Mouse (Mus musculus) midbrain, postnatal 0 days (tissue): ENCODE measurements around the gene Rora. TPM values are rescaled to one million over a fixed set of nuclear protein-coding genes. Genes with fewer than 3 reads are reported as not detected.
A peak's percentile ranks its signal among the peaks of the same experiment; 100 is the strongest.

ENCODE experiments used
- ATAC-seq: fragments of 200-750 bp; cut with Nextera tagmentation; 2 replicates; pipeline ENCODE4 v1.8.0; 2017; ENCODE audit warnings: moderate number of reproducible peaks, mild to moderate bottlenecking, moderate TSS enrichment, moderate library complexity; ENCODE audit not compliant: low FRiP score
- DNase-seq: peaks from one replicate; pipeline ENCODE4 v3.0.0-alpha.2; 2015; ENCODE audit warnings: low spot score
- H3K27ac ChIP-seq: fragments of 300-500 bp; sonication (generic); 2 replicates; pipeline ENCODE4 v1.5.1; 2014; ENCODE audit warnings: low read depth, mild to moderate bottlenecking, low read length, mixed read lengths
- H3K27me3 ChIP-seq: fragments of 300-500 bp; sonication (generic); 2 replicates; pipeline ENCODE4 v1.6.1; 2014; ENCODE audit warnings: low read length, control low read depth, mixed read lengths; ENCODE audit not compliant: insufficient read depth
- H3K36me3 ChIP-seq: fragments of 300-500 bp; sonication (generic); 2 replicates; pipeline ENCODE4 v1.6.1; 2014; ENCODE audit warnings: low read length, control low read depth, mixed read lengths; ENCODE audit not compliant: insufficient read depth
- H3K4me1 ChIP-seq: fragments of 300-500 bp; sonication (generic); 2 replicates; pipeline ENCODE4 v1.6.1; 2014; ENCODE audit warnings: mild to moderate bottlenecking, control low read depth, antibody characterized with exemption, low read length, mixed read lengths; ENCODE audit not compliant: insufficient read depth
- H3K4me2 ChIP-seq: fragments of 300-500 bp; sonication (generic); 2 replicates; pipeline ENCODE4 v1.6.1; 2014; ENCODE audit warnings: low read depth, mild to moderate bottlenecking, low read length, mixed read lengths; ENCODE audit not compliant: poor library complexity, severe bottlenecking
- H3K4me3 ChIP-seq: fragments of 300-500 bp; sonication (generic); 2 replicates; pipeline ENCODE4 v1.5.1; 2014; ENCODE audit warnings: low read depth, mild to moderate bottlenecking, low read length, moderate library complexity
- H3K9ac ChIP-seq: fragments of 300-500 bp; sonication (generic); replicated peaks from 2 replicates; pipeline ENCODE4 v1.6.1; 2014; ENCODE audit warnings: mild to moderate bottlenecking, low read length, moderate library complexity, mixed read lengths; ENCODE audit not compliant: poor library complexity, severe bottlenecking
- H3K9me3 ChIP-seq: fragments of 300-500 bp; sonication (generic); 2 replicates; pipeline ENCODE4 v1.6.1; 2016; ENCODE audit warnings: low read length, control low read depth
- CTCF ChIP-seq: IDR thresholded peaks from 2 replicates; pipeline ENCODE4 v1.5.1; 2016; ENCODE audit warnings: antibody characterized with exemption, mild to moderate bottlenecking
- WGBS: fragments of 180-500 bp; shearing (Covaris S2); extraction: QIAGEN DNeasy Blood & Tissue Kit; methylation state at CpG from one replicate; pipeline ENCODE4 v1.1.7; 2014; 5-methylcytosine and 5-hydroxymethylcytosine counted together
- polyA plus RNA-seq: library from polyadenylated mRNA; unstranded; fragments of >200 nt; fragmentation: Nextera tagmentation; extraction: Ambion mirVana; gene quantifications from 2 replicates; pipeline ENCODE4 v1.2.1, GENCODE M21; 2015
- total RNA-seq: library from RNA; depleted of rRNA; stranded (reverse); fragments of >200 nt; gene quantifications from 2 replicates; pipeline ENCODE4 v1.2.3, GENCODE M21; 2014

The Rora gene
- total and polyA plus RNA-seq, 2 experiments from 2014 or later, result 28.2 to 49.6 TPM

GRCm38 (mm10) chr9:68956938-68957573 lies 303.5 kb downstream of the Rora start:
- Histone ChIP-seq H3K27ac (no peak overlapping the region), H3K4me3 (no peak overlapping the region), H3K27me3 (no peaks in the 10 kb centered on the region), H3K9ac (no peak overlapping the region), H3K9me3 (no peaks in the 10 kb centered on the region), H3K36me3 (no peaks in the 10 kb centered on the region), H3K4me1 (no peaks in the 10 kb centered on the region), H3K4me2 (no peak overlapping the region)
- DNase-seq (peak; percentile 77), ATAC-seq (no peak)
- TF ChIP-seq CTCF, result peak; percentile 74
- WGBS, result 62% methylated on average over 5 of the region's 5 CpGs

DNA sequence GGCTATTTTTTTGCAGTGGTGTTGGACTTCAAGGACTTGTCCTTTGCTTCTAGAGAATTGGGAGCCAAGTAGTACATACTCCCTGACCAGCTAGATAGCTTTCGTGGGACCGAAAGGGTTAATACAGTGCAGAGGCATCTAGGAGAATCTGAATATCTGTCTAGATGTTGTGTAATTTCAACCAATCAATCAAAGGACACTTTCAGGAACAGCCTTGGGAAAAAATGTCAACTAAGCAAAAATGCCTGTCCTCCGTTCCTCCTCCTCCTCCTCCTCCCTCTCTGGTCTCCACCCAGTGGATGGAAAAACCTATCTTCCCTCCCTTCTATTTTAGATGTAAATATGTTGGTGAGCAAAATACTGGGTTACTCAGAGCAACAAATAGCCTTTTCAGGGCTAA lies 304.2 kb downstream of the Rora start:
- H3K9ac ChIP-seq, result no peak overlapping the region
- ATAC-seq (no peak), DNase-seq (no peak)
- no peaks in the 10 kb centered on the region for H3K27me3 ChIP-seq
- H3K9me3 ChIP-seq, result no peaks in the 10 kb centered on the region
- 92% methylated on average over 3 of the region's 3 CpGs for WGBS
- H3K36me3 ChIP-seq, result no peaks in the 10 kb centered on the region
- TF ChIP-seq CTCF, result no peak
- no peaks in the 10 kb centered on the region for H3K4me1 ChIP-seq
- no peak overlapping the region for H3K27ac ChIP-seq
- H3K4me2 ChIP-seq, result no peak overlapping the region
- no peak overlapping the region for H3K4me3 ChIP-seq

DNA sequence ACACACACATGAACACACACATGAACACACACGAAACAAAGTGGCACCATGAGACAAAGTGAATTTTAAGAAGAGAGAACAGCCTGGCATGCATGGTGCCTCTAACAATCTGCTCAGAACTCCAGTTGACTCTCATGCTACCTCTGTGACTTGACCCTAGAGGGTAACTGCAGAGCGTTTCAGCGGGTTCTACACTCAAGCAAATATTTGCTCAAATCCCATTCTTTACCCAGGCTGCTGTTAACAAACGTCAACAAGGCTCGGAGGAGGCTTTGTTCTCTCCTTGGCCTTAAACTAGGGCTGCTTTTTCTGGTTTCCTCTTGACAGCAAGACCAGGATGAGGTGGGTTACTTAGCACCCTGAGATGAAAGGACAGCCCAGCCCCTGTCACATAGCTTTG lies 305.3 kb downstream of the Rora start:
- no peak for ATAC-seq
- WGBS, result 66% methylated on average over 5 of the region's 5 CpGs
- H3K4me3 ChIP-seq, result no peak overlapping the region

DNA sequence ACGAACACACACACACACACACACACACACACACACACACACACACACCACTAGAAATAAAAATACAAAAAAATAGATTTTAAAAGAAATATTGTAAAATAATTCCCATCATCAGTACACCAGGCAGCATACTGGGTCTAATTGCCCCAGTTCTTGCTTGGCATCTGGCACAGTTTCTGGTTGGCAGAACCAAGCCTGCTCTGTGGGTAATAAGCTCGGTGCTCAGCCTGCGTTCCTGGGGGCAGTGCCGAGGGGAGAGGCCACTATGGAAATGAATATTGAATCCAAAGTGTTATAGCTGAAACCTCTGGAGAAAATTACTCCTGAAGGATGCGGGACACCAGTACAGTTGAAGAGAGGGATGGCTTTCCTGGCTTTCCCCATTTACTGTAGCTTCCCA lies 310.3 kb downstream of the Rora start:
- Histone ChIP-seq H3K27me3 (no peaks in the 10 kb centered on the region), H3K4me3 (no peak overlapping the region), H3K9me3 (no peaks in the 10 kb centered on the region), H3K36me3 (no peaks in the 10 kb centered on the region), H3K4me2 (no peak overlapping the region), H3K9ac (no peak overlapping the region), H3K27ac (no peak overlapping the region), H3K4me1 (no peaks in the 10 kb centered on the region)
- ATAC-seq (no peak), DNase-seq (no peak)
- 71% methylated on average over 5 of the region's 5 CpGs for WGBS
- TF ChIP-seq CTCF, result no peak

More for the DNA sequence above, 305.3 kb downstream of the Rora start:
- DNase-seq, result no peak
- Histone ChIP-seq H3K4me1 (no peaks in the 10 kb centered on the region), H3K4me2 (no peak overlapping the region), H3K36me3 (no peaks in the 10 kb centered on the region), H3K27ac (no peak overlapping the region), H3K9me3 (no peaks in the 10 kb centered on the region), H3K9ac (no peak overlapping the region), H3K27me3 (no peaks in the 10 kb centered on the region)
- TF ChIP-seq CTCF, result no peak

DNA sequence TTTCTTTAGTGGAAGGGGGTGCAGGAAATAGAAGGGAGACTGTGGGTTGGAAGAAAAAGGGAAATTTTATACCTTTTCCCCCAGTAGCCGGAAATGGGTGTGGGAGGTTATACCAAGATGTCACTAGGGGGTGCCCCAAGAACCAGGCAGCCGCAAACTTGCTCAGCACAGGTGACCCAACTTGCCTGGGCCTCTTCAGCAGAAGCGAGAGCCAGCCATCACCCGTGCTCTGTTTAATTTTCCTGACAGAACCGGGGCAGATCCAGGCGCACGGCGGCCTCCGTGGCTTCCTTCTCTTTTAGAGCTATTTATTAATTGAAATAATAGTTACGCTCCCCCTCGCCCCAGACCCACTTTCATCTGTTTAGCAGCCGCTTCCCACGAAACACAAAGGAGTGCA lies 313.0 kb downstream of the Rora start:
- Histone ChIP-seq H3K36me3 (no peaks in the 10 kb centered on the region), H3K27me3 (no peaks in the 10 kb centered on the region), H3K4me2 (no peak overlapping the region), H3K27ac (no peak overlapping the region), H3K4me3 (no peak overlapping the region), H3K9me3 (no peaks in the 10 kb centered on the region), H3K4me1 (no peaks in the 10 kb centered on the region), H3K9ac (no peak overlapping the region)
- 36% methylated on average over 13 of the region's 13 CpGs for WGBS
- ATAC-seq, result no peak
- DNase-seq, result peak; percentile 8
- TF ChIP-seq CTCF, result peak; percentile 42

DNA sequence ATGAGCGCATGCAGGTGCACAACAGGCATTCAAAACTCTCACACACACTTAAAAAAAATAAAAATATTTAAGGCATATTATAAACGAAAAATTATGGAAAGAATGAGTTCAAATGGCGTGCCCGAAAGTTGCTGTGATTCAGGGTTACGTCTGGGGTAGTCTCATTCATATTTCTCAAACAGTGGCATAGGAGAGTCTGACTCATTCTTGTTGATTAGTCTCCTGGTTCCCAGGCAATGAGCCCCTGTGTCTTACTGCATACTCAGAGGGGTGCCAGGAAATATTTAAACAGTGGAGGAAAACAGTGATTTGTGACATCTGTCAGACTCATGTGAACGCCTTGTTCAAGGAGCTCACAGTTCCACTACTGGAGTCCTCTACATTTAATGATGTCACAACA lies 316.5 kb downstream of the Rora start:
- no peaks in the 10 kb centered on the region for H3K27me3 ChIP-seq
- no peak for TF ChIP-seq CTCF

More for the DNA sequence above, 316.5 kb downstream of the Rora start:
- Histone ChIP-seq H3K36me3 (no peaks in the 10 kb centered on the region), H3K4me3 (no peak overlapping the region), H3K9ac (no peak overlapping the region), H3K4me1 (no peaks in the 10 kb centered on the region), H3K9me3 (no peaks in the 10 kb centered on the region), H3K27ac (no peak overlapping the region), H3K4me2 (no peak overlapping the region)
- no peak for ATAC-seq
- no peak for DNase-seq
- WGBS, result 88% methylated on average over 6 of the region's 6 CpGs
